Mouse (Mus musculus): Measurements from ENCODE around the gene Tex13b.

DNA sequence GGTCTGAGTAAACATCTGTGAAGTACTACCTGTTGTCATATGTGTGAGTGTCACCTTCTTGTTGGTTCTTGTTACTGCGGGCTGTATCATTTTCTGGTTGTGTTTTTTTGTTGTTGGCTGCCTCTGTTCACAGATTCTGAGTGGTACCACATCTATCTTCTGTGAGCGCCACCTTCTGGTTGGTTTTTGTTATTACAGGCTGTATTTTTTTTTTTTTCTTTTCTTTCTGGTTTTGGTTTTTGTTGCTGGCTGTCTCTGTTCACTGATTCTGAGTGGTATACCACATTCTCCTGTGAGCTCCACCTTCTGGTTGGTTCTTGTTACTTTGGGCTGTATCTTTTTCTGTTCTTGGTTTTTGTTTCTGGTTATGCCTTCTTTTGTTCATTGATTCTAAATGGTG, 44.2 kb upstream of the Tex13b start:
- no peak for TF ChIP-seq POLR2A (IDR thresholded peaks at IDR 0.05; ENCODE audit: borderline replicate concordance, insufficient read depth, low read length)
- TF ChIP-seq CTCF (IDR thresholded peaks at IDR 0.05; ENCODE audit: borderline replicate concordance, insufficient read depth, low read depth, low read length) = no peak
